Mouse (Mus musculus): ENCODE measurements at regions not wholly inside any gene's neighbourhood (a gene's known extent, or its start where the extent isn't known, plus 50 kb on each side); places are given as distances from the start of the nearest gene placed in this dataset.

GRCm38 (mm10) chr10:98434974-98435373, 479.2 kb upstream of the Atp2b1 start:
- no peak for DNase-seq (ENCODE audit: low spot score)

GRCm38 (mm10) chr10:98461538-98461937, 452.7 kb upstream of the Atp2b1 start:
- no peak for DNase-seq (ENCODE audit: low spot score)

- no peak for DNase-seq (ENCODE audit: low spot score)
These were observed 439.6 kb upstream of the Atp2b1 start for GRCm38 (mm10) chr10:98474581-98474980.

GRCm38 (mm10) chr10:98485751-98486681, 428.2 kb upstream of the Atp2b1 start:
- no peak for DNase-seq (ENCODE audit: low spot score)

- DNase-seq (ENCODE audit: low spot score), result peak; percentile 40
These were observed 419.9 kb upstream of the Atp2b1 start for GRCm38 (mm10) chr10:98494354-98494753.

GRCm38 (mm10) chr10:98496254-98496653, 418.0 kb upstream of the Atp2b1 start:
- no peak for DNase-seq (ENCODE audit: low spot score)

- DNase-seq (ENCODE audit: low spot score), result no peak
These were observed 413.9 kb upstream of the Atp2b1 start for GRCm38 (mm10) chr10:98500315-98500714.

GRCm38 (mm10) chr10:98501566-98501965, 412.6 kb upstream of the Atp2b1 start:
- DNase-seq (ENCODE audit: low spot score), result no peak

- DNase-seq (ENCODE audit: low spot score), result no peak
These were observed 409.7 kb upstream of the Atp2b1 start for GRCm38 (mm10) chr10:98504524-98504923.

GRCm38 (mm10) chr10:98508515-98509143, 405.6 kb upstream of the Atp2b1 start:
- peak; percentile 9 for DNase-seq (ENCODE audit: low spot score)

GRCm38 (mm10) chr10:98514836-98515235, 399.4 kb upstream of the Atp2b1 start:
- no peak for DNase-seq (ENCODE audit: low spot score)

- DNase-seq (ENCODE audit: low spot score), result no peak
These were observed 396.6 kb upstream of the Atp2b1 start for GRCm38 (mm10) chr10:98517609-98518008.

- DNase-seq (ENCODE audit: low spot score), result no peak
These were observed 384.6 kb upstream of the Atp2b1 start for GRCm38 (mm10) chr10:98529565-98529964.

GRCm38 (mm10) chr10:98531425-98531824, 382.8 kb upstream of the Atp2b1 start:
- no peak for DNase-seq (ENCODE audit: low spot score)

GRCm38 (mm10) chr10:98538706-98539105, 375.5 kb upstream of the Atp2b1 start:
- DNase-seq (ENCODE audit: low spot score), result no peak

GRCm38 (mm10) chr10:98541062-98541461, 373.1 kb upstream of the Atp2b1 start:
- no peak for DNase-seq (ENCODE audit: low spot score)

- no peak for DNase-seq (ENCODE audit: low spot score)
These were observed 372.1 kb upstream of the Atp2b1 start for GRCm38 (mm10) chr10:98542072-98542471.

GRCm38 (mm10) chr10:98543253-98543997, 370.8 kb upstream of the Atp2b1 start:
- DNase-seq (ENCODE audit: low spot score), result peak; percentile 3

- DNase-seq (ENCODE audit: low spot score), result peak; percentile 9
These were observed 370.2 kb upstream of the Atp2b1 start for GRCm38 (mm10) chr10:98543998-98544349.

GRCm38 (mm10) chr10:98554575-98554974, 359.6 kb upstream of the Atp2b1 start:
- no peak for DNase-seq (ENCODE audit: low spot score)

GRCm38 (mm10) chr10:98557470-98558060, 356.6 kb upstream of the Atp2b1 start:
- no peak for DNase-seq (ENCODE audit: low spot score)

GRCm38 (mm10) chr10:98558560-98558959, 355.6 kb upstream of the Atp2b1 start:
- no peak for DNase-seq (ENCODE audit: low spot score)

All from yolk sac, embryonic 10.5 days (tissue).